Mouse (Mus musculus): ENCODE measurements around the gene Msmb.
A peak's percentile ranks its signal among the peaks of the same experiment; 100 is the strongest.
"Not testable (repeated sequence)": the region's sequence is repeated elsewhere in the genome, so short reads cannot be mapped to it uniquely, and the experiment has no call there.

Gene Msmb

DNA sequence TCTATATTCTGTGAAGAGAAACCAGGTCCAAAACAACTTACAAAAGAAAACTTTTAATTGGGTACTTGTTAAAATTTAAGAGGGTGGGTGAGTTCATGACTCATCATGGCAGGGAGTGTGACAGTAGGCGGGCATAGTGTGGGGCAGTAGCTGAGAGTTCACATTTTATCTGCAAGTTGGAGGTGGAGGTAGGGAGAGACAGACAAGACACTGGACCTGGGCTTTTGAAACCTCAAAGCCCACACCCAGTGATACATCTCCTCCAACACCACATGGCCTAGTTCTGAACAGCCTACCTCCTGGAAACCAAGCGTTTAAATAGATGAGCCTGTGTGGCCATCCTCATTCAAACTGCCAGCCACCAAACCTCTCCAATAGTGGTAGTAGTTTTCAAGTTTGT, 33.5 kb downstream of the Msmb start:
- DNase-seq (ENCODE audit: low read depth, low spot score), result no peak

DNA sequence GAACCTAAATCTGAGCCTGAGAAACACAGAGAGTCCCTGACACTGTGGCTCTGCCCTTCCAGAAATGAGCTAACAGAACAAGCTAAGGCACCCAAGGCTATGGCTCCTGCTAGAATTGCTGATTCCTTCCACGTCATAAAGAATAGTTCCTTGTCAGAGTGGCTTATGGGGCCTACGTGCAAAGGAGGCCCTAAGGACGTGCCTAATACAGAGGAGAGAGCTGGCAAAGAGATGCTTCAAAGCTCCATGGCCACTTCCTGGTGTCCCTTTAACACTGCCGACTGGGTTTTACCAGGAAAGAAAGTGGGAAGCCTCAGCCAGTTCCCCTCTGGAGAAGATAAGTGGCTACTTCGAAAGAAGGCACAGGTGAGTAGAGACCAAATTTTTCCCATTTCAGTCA, 34.8 kb downstream of the Msmb start:
- not testable (repeated sequence) for DNase-seq (ENCODE audit: low read depth, low spot score)

DNA sequence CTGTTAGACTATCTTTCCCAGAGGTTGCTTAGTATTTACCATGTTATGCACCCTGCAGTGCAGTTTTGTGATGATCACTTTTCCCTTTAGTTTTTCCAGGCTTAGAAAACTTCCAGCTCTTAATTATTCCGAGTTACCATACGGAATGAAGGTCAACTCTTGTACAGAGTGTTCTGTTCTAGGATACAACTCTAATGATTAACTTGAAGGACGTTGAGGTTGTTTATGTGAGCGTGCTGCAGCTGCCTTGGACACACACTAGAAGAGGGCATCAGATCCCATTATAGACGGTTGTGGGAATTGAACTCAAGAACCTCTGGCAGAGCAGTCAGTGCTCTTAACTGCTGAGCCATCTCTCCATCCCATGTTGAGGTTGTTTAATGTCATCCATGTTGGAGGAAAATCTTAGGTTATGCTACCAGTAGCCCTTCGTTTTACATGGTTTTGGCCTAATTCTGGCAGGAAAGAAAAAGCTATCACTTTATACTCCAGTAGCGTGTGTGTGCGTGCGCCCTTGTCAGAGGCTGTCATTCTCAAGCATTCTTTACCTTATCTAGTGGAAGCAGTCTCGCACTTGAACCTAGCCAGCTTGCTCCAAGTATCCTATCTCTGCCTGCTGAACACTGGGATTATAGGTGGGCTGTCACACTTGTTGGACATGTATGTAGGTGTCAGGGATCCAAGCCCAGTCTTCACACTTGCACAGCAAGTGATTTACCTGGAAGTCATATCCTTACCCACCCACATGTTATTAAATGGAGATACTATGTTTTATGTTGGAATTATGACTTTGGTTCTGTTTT, 37.8 kb downstream of the Msmb start:
- no peak for DNase-seq (ENCODE audit: low read depth, low spot score)

DNA sequence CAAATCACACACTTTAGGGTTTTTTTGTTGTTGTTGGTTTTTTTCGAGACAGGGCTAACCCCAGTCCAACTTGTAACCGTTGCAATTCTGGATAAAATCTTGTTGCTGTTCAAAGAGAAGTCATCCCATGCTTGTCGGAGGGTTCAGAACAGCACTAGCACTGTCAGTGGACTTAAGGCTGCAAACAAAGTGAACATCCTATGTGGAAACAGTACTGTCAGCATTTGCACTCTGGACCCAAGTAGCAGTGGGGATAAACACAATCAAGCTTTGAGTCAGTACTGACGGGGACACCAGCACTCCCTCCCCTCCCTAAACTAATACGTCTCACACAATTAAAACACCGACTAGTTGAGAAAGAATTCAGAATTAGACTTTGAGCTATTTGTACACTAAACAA, 39.0 kb downstream of the Msmb start:
- DNase-seq (ENCODE audit: low read depth, low spot score), result no peak

DNA sequence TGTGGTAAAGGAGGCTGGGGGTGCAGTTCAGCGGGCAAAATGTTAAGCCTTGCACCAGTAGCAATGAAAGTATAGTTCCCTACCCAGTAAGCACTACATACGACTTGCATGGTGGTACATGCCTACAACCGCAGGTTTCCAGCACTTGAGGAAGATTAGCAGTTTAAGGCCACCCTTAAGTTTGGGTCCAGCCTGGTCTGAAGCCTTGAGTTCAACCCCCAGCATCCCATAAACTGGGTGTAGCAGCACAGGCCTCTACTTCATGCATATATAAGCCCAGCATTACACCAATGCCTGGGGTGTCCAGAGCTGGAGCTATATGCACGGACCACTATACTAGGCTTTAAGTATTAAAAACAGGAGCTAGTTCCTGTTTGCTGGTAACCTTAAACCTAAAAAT, 42.0 kb downstream of the Msmb start:
- no peak for DNase-seq (ENCODE audit: low read depth, low spot score)

DNA sequence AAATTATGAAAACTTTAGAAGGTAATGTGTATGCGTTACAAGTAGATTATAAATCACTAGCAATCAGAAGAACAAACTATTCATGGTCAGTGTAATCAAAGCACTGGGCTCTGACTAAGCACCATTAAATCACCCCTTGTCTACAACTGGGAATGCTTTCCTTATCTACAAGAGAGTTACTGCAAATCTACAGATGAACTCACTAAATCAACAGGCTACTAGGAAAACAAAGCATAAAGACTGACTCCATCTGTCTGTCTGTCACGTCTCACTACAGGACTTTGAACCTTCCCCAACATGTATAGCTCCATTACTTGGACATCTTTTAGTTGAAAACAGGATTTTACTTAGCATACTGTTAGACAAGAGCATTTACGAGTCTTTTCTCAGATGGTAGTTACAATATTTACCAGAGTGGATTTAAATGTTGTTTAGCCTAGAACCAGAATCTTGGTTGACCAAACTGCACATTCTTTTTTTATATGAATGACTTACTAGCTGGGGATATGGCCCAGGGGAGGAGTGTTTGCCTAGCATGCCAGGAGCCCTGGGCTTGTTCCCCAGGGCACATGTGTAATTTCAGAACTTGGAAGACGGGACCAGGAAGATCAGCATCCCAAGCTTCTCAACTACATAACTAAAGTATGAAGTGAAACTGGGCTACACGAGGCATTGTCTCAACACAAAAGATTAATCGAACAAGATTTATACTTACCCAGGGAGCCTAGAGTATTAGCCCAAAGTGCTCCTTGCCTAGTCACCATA, 49.0 kb downstream of the Msmb start:
- no peak for DNase-seq (ENCODE audit: low read depth, low spot score)

DNA sequence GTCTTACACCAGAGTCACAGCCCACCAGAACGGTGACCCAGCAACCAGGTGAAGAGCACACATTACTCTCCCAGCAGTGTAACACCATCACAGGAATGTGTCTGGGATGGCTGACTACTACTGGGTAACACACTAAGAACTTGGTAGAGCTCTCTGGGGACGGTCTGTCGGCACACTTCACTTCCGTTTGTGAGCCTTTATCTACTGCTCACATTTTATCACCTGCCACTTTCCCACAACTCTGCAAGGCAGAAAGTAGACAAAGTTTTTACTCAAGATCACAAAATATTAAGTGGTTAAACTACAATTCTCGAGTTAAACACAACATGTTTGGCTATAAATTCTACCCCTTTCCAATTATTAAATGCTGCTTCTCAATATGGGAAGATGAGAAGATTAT, 50.1 kb downstream of the Msmb start:
- DNase-seq (ENCODE audit: low read depth, low spot score), result no peak

DNA sequence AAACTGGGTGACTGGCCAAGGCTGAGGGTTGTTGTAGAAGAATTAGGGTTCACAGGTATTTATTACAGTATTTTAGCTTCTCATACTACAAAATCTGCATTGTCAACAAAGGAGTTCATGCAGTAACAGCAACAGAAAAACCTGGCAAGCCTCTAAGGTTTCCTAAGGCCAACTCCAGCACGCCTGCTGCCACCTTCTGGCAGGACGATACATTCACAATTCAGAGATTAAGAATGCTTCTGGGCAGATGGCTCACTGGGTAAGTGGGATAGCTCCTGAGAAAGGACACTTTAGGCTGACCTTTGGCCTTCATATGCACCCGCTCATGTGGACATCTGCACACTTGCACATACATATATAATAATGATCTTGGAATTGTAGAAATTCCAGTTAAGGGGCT, 50.6 kb downstream of the Msmb start:
- peak; percentile 26 for DNase-seq (ENCODE audit: low read depth, low spot score)

DNA sequence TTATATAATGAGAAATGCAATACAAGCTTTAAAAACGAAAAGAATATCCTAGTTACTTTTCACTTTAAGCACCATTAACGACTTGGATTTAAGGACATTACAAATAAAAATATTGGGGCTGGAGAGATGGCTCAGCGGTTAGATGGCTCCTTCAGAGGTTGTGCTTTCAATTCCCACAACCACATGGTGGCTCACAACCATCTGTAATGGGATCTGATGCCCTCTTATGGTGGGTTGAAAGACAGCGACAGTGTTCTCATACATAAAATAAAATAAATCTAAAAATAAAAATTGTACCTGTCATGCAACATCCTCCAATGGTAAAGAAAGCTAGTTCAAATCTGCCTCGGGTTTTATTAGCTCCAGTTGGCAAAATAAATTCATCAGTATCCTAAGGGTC, 51.7 kb downstream of the Msmb start:
- not testable (repeated sequence) for DNase-seq (ENCODE audit: low read depth, low spot score)

DNA sequence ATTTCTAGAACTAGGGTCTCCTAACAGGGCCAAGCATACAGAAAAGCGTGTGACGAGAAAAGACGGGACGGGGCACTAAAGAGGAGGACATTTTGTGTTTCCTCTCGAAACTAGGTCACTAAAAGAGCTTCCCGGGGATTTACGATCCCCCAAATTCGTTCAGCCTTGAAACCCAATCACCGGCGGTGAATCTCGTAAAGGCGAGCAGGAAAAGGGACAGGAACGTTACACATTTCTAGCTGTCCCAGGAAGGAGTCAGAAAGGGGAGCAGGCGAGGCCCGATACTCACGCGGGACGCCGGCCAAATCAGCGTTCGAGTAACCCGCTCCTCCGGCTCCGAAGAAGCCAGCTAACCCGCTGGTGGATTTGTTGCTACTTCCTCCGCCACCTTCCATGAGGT, 59.5 kb downstream of the Msmb start:
- DNase-seq (ENCODE audit: low read depth, low spot score), result no peak

DNA sequence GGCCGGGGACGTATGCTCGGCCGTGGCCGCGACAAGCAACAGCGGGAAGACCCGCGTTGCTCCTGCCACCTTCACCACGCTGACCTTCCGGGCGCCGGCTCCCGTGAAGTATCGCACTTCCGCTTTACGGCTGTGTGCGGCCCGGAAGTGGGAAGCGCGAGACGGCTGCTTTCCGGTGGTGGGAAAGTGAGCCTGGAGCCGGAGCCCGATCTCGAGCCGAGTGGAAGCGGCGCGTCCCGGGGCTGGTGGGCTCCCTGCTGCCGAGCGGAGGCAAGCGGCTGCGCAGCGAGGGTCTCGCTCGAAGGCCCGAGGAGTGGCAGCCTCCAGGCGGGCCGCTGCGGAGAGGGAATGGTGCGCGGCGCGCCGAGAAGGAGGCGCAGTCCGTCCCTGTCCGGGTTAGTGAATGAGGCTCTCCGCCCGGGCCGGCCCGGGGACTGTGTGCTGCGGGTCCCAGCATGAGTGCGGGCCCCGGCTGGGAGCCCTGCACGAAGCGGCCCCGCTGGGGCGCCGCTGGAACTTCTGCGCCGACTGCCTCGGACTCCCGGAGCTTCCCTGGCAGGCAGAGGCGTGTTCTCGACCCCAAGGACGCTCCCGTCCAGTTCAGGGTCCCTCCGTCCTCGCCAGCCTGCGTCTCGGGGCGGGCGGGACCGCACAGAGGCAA, 60.1 kb downstream of the Msmb start, which contains the start of the genes Timm23 and Parg:
Gene Timm23, minus strand, starts transcription at position 108 of the 661 bp plus-strand sequence.
Gene Parg, plus strand, starts transcription at position 159 of the 661 bp plus-strand sequence.
- peak; percentile 71 for DNase-seq (ENCODE audit: low read depth, low spot score)

All from retina, adult 2 months (tissue).